Mouse (Mus musculus): ENCODE measurements around the gene Gm20219.

GRCm38 (mm10) chr17:56514330-56514729 lies 39.9 kb downstream of the Gm20219 start:
- no peak for TF ChIP-seq CHD2 (IDR thresholded peaks at IDR 0.05; ENCODE audit: low read depth, low read length)
- TF ChIP-seq HCFC1 (IDR thresholded peaks at IDR 0.05; ENCODE audit: borderline replicate concordance, insufficient read depth, low read length), result no peak
- no peak for TF ChIP-seq ZC3H11A (IDR thresholded peaks at IDR 0.05; ENCODE audit: borderline replicate concordance, low read depth, low read length)
- no peak for TF ChIP-seq ZNF384 (IDR thresholded peaks at IDR 0.05; ENCODE audit: low read depth, low read length)
